Mouse (Mus musculus): ENCODE data around the gene Ass1.

- TF ChIP-seq ZNF384 (IDR thresholded peaks at IDR 0.05; ENCODE audit: low read depth, low read length): no peak
- no peak for TF ChIP-seq HCFC1 (IDR thresholded peaks at IDR 0.05; ENCODE audit: borderline replicate concordance, insufficient read depth, low read length)
- TF ChIP-seq ZC3H11A (IDR thresholded peaks at IDR 0.05; ENCODE audit: borderline replicate concordance, low read depth, low read length): no peak
- no peak for TF ChIP-seq CHD2 (IDR thresholded peaks at IDR 0.05; ENCODE audit: low read depth, low read length)
Measured at GRCm38 (mm10) chr2:31460920-31461319, 9.1 kb upstream of the Ass1 start.

All from ES-E14 (cell line).